Mouse (Mus musculus) adrenal gland, postnatal 14 days (tissue): Measurements from ENCODE around the gene Bmper. TPM values are rescaled to one million over a fixed set of nuclear protein-coding genes. Genes with fewer than 3 reads are reported as not detected.

Experiments
- DNase-seq: peaks from one replicate; pipeline ENCODE4 v3.0.0; 2021; ENCODE audit warnings: mixed read lengths
- total RNA-seq: library from RNA; stranded (reverse); gene quantifications from 2 replicates; pipeline ENCODE4 v1.2.3, GENCODE M21; 2021

Bmper gene
- total RNA-seq, 1 experiment from 2014 or later = 4.2 TPM

DNA sequence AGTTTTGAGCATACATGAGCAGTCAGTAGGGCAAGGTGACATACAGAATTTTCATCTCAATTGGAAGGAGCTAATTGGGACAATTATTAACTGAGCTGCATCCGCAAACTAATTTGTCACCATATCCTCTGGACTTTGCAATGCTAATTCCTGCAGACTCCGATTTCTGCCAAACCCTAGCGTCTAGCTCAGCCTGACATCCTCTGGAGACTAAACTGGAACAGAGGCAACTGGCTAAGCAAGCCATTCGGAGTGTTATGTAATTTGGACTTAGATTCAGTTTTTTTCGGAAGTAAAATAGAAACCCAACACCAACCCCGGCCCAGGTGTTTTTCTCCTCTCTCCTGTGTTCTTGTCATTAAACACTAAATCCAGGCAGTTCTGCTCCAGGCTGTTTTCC lies 213.9 kb downstream of the Bmper start:
- DNase-seq = peak; percentile 18

- DNase-seq = no peak
These were observed 215.8 kb downstream of the Bmper start for GRCm38 (mm10) chr9:23438662-23439061.

DNA sequence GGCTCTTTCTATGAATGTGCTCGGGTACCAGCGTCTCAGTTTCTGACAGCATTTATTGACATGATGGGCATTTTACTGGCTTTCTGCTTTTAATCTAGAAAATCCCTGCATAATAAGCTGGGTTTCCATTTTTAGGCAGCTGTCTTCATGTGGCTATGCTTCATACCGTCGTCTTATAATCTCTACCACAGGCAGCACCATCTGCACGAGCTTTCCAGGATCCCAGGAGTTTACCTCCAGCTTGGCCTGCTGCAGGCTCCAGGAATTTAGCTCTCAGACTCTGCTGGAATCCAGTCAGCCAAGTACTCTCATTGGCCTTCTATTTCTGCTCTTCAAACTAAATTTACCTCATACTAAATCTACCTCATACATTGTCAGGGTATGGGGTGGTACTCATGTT lies 219.3 kb downstream of the Bmper start:
- no peak for DNase-seq

DNA sequence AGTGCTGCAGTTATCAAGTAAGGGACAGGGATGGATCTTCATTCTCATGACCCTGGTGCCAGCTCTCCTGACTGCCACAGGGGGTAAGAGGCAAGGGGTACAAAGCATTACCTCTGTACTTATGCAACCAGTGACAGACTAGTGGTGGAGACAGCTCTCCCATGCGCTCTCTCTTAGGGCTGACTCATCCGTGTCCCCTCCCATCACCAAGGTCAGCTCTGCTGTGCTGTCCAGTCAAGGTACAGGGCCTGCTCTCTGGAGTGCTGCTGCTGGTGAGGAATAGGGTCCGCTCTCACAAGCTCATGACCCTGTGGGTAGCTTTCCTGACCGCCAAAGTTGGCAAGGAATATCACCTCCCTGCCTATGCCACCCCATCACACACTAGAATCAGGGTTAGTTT lies 222.1 kb downstream of the Bmper start:
- DNase-seq = peak; percentile 72

DNA sequence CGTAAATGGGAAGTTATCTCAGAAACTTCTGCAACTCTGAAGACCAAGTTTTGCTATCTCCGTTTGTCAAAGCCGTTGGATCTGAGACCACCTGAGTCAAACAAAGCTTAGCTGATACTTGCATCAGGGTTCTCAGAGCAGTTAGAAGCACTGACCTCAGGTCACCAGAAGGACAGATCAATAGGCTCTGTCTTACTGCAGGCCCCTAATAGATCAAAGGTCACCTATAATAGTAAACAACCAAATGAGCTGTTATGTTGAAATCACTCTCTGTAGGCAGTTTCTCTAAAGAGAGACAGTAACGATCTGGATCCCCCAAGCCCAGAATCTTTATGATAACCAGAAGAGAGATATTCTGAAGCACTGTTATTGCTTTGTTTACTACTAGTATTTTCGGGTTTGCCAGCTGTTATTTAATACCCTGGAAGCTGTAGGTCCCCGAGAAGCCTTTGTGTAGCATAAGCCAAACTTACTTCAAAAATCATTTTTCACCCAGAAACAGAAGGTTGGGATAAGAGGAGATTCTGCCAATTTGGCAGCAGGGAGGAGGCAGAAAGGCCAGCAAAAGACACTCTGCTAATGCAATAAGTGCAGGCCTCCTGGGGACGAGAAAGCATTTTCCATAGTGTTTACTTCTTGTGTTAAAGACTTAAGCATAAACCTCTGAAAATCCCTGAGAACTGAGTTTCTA lies 224.5 kb downstream of the Bmper start:
- DNase-seq = peak; percentile 27

- no peak for DNase-seq
These were observed 230.4 kb downstream of the Bmper start for GRCm38 (mm10) chr9:23453309-23453708.

- DNase-seq = no peak
These were observed 234.3 kb downstream of the Bmper start for GRCm38 (mm10) chr9:23457186-23457585.

GRCm38 (mm10) chr9:23460721-23461120 lies 237.8 kb downstream of the Bmper start:
- no peak for DNase-seq

DNA sequence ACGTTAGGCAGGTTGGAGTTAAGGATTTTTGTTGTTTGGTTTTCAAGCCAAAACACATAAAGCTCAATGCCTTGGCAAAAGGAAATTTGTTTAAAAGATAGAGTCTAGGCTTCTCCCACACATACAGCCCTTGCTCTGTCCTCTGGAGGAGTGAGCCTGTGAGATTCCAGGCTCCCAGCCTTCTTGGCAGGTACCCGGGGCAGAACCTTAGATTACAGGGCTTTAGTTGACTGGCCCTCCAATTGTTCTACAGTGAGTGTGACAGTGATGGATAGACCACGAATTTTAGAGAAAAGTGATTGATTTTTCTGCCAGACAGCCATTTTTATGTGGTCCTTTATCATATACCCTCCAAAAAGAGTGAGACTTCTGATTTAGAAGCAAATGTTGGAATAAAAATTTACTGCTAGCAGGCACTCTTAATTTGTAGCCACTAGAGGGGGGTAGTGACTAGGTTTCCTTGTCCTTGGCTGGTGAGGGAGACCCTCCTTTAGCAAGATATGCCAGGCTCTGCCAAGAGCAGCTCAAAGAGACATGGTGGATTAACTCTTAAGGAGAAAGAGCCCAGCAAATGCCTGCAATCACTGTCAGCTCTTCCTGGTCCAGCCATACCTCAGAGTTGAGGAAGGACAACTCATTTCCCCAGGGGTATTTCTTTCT lies 240.2 kb downstream of the Bmper start:
- DNase-seq = peak; percentile 61

- DNase-seq = peak; percentile 57
These were observed 242.2 kb downstream of the Bmper start for GRCm38 (mm10) chr9:23464981-23465630.

GRCm38 (mm10) chr9:23469886-23470285 lies 247.0 kb downstream of the Bmper start:
- no peak for DNase-seq

GRCm38 (mm10) chr9:23485851-23486250 lies 263.0 kb downstream of the Bmper start:
- DNase-seq = no peak

DNA sequence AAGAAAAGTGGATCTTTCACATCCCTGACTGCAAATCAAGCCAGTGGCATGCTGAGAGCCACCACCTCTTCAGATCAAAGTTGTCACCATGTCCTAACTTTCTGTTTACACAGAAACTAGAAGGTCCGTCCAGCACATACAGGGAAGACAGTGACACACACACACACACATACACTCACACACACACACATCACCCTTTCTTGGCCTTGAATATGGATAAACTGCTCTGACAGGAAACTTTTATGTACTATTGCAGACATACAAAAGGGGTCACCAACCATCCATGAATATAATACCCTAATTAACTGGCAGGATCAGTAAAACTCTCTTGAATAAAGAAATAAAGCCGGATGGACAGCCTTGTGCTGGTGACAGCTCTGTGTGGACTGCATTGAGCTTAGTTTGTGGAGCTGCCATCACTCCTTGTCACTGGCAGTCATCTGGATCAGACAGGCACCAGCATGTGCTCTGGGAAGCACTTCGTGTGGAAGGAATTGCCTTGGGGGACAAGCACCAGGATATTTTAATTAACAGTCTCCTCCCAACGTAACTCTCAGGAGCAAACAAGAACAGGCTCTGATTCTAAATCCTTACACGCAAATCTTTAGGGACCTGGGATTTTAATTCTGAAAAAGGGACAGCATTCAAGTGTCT lies 264.0 kb downstream of the Bmper start:
- DNase-seq = no peak

GRCm38 (mm10) chr9:23488265-23488664 lies 265.4 kb downstream of the Bmper start:
- no peak for DNase-seq

DNA sequence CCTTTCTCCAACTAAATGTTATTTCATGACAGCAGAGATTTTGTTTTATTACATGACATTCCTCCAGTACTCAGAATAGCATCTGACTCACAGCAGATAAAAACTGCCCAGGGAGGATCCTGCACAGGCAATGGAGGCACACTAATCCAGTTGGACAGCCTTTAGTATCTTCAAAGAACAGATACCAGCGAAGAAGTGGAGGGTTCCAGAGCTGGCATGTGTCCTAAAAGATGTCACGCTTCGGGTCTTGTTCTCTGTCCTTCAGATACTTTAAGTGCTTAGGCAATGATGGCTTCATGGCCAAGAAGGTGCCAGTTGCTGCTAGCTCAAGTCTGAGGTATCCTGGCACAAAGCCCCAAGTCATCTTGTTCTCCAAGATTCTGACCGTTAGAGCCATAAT lies 272.5 kb downstream of the Bmper start:
- DNase-seq = peak; percentile 31

- DNase-seq = peak; percentile 14
These were observed 274.8 kb downstream of the Bmper start for GRCm38 (mm10) chr9:23497626-23498025.

DNA sequence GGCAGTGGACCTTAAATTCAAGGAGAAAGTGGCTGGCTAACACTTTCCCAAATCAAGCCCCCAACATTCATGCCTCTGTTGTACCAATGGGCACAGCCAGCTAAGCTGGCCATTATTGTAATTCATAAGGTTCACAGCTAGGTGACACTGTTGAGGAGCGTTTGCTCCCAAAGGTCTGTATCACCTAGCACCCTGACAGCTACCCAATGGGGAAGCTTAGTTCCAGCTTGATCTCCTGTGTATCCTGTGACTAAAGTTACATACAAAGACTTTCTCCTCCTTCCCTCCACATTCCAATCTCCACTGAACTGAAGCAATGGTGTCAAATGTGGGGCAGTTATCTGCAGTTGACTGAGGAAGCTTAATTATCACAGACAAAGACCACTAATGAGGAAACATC lies 311.0 kb downstream of the Bmper start:
- DNase-seq = no peak
